Mouse (Mus musculus): ENCODE measurements at regions not wholly inside any gene's neighbourhood (a gene's known extent, or its start where the extent isn't known, plus 50 kb on each side); places are given as distances from the start of the nearest gene placed in this dataset.

DNA sequence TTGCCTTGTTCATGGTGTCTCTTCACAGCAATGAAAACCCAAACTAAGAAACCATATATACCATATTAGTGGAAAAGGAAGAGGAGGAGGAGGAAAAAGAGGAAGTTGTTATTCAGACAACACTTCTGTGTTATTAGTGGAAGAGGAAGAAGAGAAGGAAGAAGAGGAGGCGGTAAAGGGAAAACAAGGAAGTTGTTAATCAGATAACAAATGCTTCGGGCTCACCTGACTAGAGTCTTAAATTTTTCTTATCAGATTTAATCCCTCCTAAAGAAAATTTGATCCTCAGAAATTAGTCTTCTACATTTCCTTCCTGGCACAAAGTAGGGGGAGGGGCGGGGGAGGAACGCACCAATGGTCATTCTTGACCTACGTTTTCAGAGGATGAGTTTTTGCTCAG, 101.8 kb upstream of the Fer start:
- no peak for DNase-seq (ENCODE audit: extremely low spot score in 1 of 2, low spot score in 2 of 2)
- intact Hi-C loops (cut with DNase I): no loop called here

DNA sequence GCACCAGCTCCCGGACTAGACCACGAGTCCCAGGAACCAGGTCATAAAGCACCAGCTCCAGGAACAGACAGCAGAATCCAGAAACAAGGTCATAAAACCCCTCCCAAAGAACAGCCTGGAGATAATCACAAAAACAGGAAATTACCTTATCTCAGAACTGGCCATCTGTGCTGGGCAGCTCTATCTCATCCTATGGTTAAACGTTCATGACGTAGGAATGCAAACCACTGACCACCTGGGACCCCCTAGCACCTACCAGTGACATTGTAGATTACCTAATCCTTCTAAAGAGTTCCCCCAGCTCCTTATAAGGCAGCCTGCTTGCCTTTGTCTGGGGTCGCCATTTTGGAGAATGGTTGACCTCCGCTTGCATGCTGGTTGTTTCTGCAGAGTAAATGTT, 91.8 kb upstream of the Fer start:
- DNase-seq (ENCODE audit: extremely low spot score in 1 of 2, low spot score in 2 of 2): no peak
- intact Hi-C loops (cut with DNase I): no loop called here

DNA sequence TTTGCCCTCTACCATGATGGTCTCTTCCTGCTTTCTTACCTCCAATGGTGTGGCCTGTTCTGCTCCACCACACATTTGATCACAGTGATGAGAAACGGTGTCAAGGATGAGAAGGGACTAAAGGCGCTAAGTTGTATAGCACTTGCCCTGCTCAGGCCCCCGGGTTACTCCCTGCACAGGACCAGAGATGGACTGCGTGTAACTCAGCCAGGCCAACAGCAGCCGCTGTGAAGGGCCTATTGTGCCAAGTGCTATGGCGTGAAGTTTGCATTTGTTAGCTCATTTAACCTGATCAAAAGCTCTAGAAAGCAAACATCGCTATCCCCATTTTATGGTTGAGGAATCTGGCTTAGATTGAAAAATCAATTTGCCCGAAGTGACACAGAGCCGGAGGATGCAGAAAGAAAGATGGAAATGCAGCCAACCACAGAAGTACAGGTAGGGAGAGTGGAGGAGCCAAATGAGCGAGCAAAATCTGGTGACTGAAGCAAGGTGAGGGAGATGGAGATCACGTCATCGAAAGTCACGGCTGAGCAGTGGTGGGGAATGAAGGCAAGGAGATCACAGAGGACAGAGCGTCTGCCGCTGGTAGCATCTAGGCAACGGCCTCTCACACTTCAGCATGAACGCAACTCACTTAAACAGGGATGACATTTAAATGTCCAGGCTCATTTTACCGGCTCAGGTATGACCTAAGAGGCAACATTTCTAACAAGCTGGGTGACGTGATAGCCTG, 78.3 kb upstream of the Fer start:
- DNase-seq (ENCODE audit: extremely low spot score in 1 of 2, low spot score in 2 of 2): no peak
- intact Hi-C loops (cut with DNase I): no loop called here

DNA sequence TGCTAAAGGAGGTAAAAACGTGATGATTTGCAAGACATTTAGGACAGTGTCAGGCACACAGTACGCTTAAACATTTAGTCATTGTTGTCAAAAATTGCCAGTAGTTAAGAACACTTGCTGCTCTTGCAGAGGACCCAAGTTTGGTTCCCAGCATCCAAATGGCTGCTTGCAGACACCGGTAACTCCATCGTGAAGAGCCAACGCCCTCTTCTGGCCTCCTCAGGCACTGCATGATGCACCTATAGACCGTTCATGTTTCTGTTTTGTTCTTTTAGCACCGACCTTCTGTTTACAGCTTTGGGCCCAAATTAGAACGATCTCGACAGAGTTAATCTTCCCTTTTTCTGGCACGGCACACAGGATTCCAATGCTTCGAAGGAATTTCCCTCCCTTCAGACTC, 76.4 kb upstream of the Fer start:
- intact Hi-C loops (cut with DNase I): no loop called here
- DNase-seq (ENCODE audit: extremely low spot score in 1 of 2, low spot score in 2 of 2): no peak

DNA sequence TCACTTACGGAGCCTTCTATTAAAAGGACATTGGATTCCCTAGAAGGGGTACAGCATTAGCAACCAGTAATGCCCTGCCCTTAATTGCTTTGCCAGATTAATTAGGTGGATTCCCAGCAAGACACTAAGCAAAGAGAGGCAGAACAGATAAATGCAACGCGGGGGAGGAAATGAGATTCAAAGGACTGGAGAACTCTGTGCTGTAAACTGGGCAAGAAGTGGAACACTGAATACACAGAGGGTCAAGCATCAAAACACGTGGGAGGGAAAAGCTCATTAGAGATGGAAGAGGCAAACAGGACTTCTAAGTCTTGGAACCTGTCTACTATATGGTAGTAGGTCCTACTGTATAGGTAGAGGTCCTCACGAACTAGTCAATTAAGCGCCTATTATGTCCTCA, 68.5 kb upstream of the Fer start:
- intact Hi-C loops (cut with DNase I): no loop called here
- no peak for DNase-seq (ENCODE audit: extremely low spot score in 1 of 2, low spot score in 2 of 2)

DNA sequence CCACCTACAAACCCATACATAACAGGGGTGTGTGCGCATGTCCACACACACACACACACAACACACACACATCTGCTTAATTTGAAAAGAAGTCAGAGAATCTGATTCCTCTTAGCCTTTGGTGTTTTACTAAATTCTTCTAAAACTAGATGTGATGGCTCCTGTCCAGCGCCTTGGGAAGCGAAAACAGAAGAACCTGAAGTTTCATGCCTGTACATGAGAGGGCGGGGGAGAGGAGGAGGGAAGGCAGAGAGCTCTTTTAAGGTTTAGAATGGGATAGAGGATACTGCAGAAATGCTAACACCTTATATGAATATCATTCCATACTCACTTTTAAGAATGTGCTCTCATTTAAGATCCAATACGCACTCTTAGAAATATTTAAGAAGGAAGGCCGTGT, 64.5 kb upstream of the Fer start:
- DNase-seq (ENCODE audit: extremely low spot score in 1 of 2, low spot score in 2 of 2): no peak
- intact Hi-C loops (cut with DNase I): no loop called here

DNA sequence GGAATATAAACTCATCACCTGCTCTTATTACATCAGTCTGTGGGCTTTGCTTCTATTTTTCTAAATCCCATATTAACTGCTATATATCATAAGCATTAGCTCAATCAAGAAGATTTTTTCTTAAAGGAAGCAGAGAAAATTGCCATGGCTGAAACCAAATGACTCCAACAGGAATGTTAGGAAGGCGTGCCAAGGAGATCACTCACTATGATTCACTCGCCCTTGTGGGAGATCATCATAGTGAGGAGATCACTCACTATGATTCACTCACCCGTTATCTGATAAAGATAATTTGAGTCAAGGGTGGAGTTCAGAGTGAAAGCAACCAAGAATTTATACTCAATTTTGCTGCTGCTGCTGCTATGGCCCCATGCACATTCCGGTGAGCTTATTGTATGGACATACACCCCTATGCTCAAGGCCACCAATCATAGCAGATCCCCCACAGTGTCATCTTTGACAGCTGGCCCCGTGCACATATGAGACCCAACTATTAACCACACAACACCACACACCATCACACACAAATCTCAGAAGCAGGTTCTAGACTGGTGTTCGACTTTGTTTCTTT, 63.8 kb upstream of the Fer start:
- DNase-seq (ENCODE audit: extremely low spot score in 1 of 2, low spot score in 2 of 2): no peak
- intact Hi-C loops (cut with DNase I): no loop called here

DNA sequence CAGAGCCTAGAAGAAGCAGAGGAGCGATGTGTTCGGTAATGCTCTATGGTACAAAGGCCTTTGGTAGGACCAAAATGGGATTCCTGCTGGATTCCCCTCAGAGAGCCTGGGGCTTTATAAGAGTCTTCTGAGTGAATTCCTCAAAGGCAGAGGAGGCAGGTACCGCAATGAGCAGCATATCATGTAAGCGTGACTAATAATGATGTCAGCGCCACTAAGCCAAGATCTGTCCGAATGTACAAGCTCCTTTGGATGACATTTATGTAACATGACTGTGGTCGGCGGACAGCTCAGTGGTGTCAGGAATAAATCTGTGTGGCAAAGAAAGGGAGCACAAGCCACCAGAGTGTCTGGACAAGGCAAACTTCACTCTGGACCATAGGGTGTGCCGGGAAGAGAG, 61.5 kb upstream of the Fer start:
- intact Hi-C loops (cut with DNase I): no loop called here
- DNase-seq (ENCODE audit: extremely low spot score in 1 of 2, low spot score in 2 of 2): no peak

DNA sequence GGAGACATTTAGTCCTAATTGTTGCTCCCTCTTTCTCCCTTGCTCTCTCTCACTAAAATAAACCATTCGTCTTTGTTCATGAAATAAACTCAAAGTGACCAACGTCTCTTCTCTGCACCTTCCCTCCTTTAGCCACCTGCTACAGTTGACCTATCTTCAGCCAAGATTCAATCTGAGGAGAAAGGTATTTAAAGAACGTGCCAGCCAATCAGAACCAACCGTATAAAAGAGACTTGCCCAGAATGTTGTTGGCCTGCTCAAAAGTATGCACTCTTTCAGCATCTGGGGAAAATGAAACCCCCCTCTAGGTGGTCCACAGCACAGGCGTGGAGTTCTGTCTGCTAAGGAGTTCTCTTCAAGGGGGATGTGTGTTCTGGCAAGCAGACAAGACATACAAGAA, 60.0 kb upstream of the Fer start:
- no peak for DNase-seq (ENCODE audit: extremely low spot score in 1 of 2, low spot score in 2 of 2)
- intact Hi-C loops (cut with DNase I): no loop called here

DNA sequence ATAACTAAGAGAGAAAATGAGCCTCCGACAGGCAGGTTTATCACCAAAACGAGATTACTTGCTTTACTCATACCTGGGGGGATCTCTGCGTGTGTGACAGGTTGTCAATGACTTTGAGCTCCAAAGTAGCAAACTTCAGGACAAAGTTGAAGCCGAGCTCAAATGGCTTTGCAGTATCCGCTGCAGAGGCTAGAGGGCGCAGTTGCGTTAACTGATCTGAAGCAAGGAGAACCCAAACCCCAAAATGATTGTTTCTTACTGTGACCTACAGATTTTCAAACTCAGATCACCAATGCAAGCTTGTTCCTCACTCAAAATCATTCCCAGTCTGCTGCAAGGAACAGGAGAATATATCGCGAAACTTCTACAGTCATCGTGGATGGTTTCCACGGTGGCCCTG, 59.3 kb upstream of the Fer start:
- intact Hi-C loops (cut with DNase I): no loop called here
- peak; percentile 48 to 75 for DNase-seq (ENCODE audit: extremely low spot score in 1 of 2, low spot score in 2 of 2)

DNA sequence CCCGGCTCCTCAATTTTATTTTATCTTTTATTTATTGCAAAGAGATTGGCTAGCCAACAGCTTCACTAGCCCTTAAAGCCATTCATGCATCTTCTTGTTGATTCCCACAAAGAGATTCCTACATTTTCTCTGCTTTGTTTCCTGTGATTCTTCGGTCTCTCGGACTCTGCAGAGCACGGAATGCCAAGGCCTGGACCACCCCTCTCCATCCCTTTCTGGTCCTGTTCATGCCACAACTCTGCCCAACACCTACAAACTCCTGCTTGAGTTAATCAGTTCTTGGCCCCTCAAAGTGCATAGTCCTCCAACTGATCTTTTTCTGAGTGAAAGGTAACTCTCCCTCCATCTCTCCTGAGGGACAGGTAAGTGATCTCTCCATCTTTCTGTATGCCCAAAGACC, 58.4 kb upstream of the Fer start:
- intact Hi-C loops (cut with DNase I): no loop called here
- no peak for DNase-seq (ENCODE audit: extremely low spot score in 1 of 2, low spot score in 2 of 2)

DNA sequence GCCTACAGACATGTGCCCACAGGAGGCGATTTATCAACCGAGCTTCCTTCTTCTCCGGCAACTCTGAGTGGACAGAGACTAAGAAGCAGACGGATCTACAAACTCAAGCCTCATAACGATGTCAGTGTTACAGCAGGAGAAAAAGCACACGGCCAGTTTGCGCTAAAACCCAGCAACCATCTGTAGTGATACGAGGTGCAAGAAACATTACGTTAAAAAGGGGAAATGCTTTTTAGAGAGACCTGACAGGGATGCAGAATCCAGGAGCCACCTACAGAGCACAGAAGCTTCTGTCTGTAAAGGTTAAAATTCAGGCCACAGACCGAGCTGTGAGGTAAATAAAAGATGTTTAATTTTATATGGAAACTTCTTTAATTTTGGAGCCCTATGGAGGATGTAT, 56.5 kb upstream of the Fer start:
- no peak for DNase-seq (ENCODE audit: extremely low spot score in 1 of 2, low spot score in 2 of 2)
- intact Hi-C loops (cut with DNase I): no loop called here

DNA sequence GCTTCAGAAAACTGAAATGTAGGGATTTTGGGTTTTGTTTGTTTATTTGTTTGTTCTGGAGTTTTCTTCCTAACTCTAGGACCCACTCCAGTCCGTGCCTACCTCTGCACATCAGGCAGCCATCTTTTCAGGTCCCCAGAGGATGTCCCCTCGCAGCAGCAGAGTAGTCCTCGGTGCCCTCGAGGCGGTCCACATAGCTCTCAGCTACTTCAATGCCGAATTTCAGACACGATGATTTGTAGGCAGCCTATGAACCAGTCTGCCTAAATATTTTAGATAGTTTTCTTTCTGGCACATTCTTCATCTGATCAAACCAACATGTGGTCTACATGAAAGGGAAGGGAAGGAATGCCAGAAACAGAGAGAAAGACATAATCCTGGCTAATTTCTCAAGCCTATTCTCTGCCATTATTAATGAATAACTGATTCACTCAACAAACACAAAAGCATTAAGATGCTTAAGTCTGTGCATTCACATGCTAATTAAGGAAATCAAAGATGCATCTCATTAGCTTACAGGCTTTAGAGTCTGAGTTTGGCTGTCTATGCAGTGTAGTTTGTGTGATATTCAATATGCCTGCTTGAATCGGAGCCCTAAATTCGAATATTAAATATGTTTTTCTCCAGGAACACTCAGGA, 55.2 kb upstream of the Fer start:
- no peak for DNase-seq (ENCODE audit: extremely low spot score in 1 of 2, low spot score in 2 of 2)
- intact Hi-C loops (cut with DNase I): no loop called here

DNA sequence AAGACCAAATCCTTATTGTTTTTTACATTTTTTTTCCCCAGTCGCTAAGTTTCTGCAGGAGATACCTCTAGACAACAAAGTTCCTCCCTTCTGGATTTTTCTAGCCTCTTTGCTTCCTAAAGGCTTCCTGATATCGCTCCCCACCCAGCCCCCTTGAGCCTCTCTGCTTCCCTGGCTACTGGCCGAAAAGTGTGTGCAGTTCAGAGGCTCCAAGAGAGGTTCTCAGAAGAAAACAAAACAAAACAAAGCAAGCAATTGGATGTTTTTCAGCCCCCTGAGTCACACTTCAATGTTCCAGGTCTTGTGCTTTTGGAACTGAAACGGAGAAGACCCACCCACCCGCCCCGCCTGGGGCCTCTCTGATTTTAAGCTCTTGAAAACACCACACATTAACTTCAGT, 54.1 kb upstream of the Fer start:
- intact Hi-C loops (cut with DNase I): no loop called here
- DNase-seq (ENCODE audit: extremely low spot score in 1 of 2, low spot score in 2 of 2): no peak

DNA sequence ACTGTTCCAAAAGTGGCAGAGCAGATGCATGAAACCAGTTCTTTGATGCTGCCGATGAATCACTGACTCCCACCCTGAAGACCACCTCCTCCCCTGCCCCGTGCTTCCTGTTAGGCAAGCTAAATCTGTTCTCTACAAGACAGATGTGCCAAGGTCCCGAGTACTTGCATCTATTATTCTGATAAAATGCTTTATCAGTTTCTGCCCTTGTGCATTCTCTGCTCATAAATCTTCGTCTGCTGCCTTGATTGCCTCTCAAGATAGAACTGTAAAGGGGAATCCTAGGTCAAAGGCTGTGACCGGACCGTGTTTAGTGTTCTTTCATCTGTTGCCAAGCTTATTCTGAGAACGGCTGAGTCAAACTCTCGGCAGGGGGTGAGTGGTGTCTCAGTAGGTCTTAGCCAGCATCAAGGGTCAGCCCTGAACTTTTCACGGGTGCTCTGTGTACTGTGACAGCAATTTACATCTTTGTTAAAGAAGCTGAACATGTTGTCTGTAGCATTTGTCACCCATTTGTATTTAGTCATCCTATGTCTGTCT, 51.5 kb upstream of the Fer start:
- DNase-seq (ENCODE audit: extremely low spot score in 1 of 2, low spot score in 2 of 2): no peak
- intact Hi-C loops (cut with DNase I): no loop called here

DNA sequence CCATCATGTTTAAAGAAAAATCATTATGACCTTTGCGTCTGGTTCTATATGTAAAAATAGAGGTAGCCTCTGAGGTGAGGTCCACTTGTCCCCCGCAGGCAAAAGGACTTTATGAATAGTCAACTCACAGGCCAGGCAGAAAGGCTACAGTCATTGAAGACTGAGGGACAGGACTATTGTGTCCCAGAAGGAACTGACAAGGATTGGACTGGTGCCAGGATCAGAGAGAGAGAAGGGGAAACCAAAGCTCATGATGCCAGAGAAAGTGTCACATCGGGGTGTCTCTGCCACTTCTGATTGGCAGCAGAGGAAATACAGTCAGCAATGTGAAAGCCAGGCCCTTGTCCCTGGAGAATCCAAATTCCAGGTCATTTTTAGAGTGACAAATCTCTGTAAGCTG, 50.3 kb upstream of the Fer start:
- intact Hi-C loops (cut with DNase I): no loop called here

More for the DNA sequence above, 50.3 kb upstream of the Fer start:
- DNase-seq (ENCODE audit: extremely low spot score in 1 of 2, low spot score in 2 of 2): peak in 1 of 2 experiments; percentile 29
